Mouse (Mus musculus): ENCODE measurements around the gene Hnrnpdl. TPM values are rescaled to one million over a fixed set of nuclear protein-coding genes. Genes with fewer than 3 reads are reported as not detected.

Hnrnpdl gene
- total RNA-seq (2021) = 10 to 100 TPM; 59.4 to 70.1 TPM
- long read RNA-seq, experiment 1, transcript Hnrnpdl-207 (7 exons, 2,374 nt) = minor isoform, 8 of 69 reads
- long read RNA-seq, experiment 1, transcript Hnrnpdl-201 (9 exons, 2,149 nt) = minor isoform, 6 of 69 reads
- long read RNA-seq, experiment 1, transcript Hnrnpdl-202 (8 exons, 2,752 nt) = major isoform, 26 of 69 reads
- long read RNA-seq, experiment 1, partial matches to known transcripts = 13 of 69 reads
- long read RNA-seq, experiment 1, other reads (novel, unspliced or antisense) = 15 of 69 reads
- long read RNA-seq, experiment 2, transcript Hnrnpdl-207 (7 exons, 2,374 nt) = minor isoform, 7 of 61 reads
- long read RNA-seq, experiment 2, transcript Hnrnpdl-201 (9 exons, 2,149 nt) = minor isoform, 8 of 61 reads
- long read RNA-seq, experiment 2, transcript Hnrnpdl-202 (8 exons, 2,752 nt) = major isoform, 25 of 61 reads
- long read RNA-seq, experiment 2, partial matches to known transcripts = 15 of 61 reads
- long read RNA-seq, experiment 2, other reads (novel, unspliced or antisense) = 5 of 61 reads

DNA sequence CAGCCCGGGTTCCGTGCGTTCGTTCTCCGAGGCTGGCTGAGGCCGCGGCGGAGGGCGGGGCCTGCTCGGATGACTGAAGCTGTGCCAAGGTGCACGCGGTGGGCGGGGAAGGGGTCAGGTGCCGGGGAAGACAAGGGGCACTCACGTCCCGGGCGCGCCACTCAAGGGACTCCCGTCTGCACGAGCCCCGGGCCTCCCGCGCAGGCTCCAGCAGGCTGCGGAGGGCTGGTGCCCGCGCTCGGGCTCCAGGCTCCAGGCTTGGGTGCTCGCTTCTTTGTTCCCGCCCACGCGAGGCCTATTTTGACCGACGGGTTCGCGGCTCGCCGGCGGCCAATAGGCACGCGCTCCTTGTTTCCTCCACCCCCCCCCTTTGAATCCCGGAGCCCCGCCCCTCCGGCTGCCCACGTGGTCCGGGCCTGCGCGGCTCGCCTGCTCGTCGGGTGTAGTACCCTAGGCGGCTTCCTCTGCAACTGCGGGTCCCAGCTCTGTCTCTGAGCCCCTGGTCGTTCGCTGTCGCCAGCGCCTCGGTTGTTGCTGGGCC, at the start of gene Hnrnpdl, which contains the start of gene Enoph1:
TSS of gene Hnrnpdl (minus strand) at position 63 of the 541 bp plus-strand sequence.
TSS of gene Enoph1 (plus strand) at position 384 of the 541 bp plus-strand sequence.
- DNase-seq = peak; percentile 92

GRCm38 (mm10) chr5:100085097-100085496, 45.6 kb upstream of the Hnrnpdl start:
- DNase-seq = no peak

DNA sequence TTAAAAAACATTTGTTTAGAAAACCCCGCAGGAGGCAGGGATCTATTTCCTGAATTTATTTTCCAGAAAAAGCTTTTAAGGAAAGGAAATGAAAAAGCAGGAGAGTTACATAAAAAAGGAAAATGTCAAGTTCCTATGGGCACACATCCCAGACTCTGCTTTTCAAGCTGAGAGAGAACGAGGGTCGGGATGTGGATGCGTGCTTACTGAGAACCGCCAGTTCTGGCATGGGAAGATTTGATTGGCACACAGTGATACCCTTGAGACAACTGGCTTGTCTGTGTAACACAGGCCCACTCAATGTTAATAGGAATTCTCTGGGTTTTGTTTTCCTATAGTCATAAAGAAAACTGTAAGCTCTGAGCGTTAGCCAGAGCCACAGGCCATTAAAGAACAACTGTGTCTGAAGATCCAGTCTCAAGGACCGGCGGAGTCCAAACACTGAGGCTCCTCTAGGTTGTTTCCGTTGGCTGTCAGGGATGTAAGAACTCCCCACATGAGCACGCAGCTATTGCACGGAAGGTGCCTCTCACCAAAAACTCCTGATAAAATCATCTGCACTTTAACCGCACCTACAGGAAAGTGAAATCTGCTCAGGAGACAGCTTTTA, 44.6 kb upstream of the Hnrnpdl start:
- DNase-seq = no peak

GRCm38 (mm10) chr5:100082006-100082405, 42.5 kb upstream of the Hnrnpdl start:
- no peak for DNase-seq

GRCm38 (mm10) chr5:100079931-100080275, 40.4 kb upstream of the Hnrnpdl start:
- DNase-seq = no peak

DNA sequence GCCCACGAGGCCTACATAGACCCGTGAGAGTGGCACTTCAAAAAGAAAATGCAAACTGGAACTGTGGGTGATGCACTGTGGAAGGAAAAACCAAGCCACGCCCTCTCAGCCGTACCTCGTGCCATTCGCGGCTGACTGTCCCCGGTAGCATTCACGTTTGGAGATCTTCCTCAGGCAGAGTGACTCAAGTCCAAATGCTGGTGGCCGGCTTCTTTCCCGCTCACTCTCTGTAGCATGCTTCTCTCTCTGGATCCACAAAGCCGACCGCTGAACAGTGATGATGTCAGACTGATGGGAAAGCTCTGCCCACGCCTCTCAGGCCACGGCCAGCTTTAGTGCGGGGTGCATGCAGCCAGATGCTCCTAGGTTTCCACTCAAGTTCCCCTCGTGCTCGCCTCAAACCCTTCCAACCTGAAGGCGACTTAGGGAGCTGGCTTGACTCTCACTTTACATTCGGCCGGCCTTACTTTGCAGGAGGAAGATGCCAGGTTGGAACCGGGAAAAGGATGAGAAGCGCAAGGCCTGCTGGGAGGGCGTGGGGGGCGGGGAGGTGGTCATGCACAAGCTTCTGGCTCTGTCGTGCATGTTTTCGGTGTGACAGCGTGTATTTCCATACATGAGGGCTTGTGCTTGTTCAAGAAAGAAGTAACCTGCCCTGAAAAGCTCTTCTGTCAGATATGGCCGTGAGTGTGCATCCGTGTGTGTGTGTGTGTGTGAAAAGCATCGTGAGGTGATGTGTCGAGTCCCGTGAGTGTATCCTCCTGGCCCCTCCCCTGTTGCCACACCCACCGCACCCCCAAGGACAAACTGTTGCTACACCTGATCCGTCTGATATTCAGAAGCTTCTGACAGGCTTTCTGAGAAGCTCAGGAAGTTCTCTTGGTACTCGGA, 39.8 kb upstream of the Hnrnpdl start:
- no peak for DNase-seq

DNA sequence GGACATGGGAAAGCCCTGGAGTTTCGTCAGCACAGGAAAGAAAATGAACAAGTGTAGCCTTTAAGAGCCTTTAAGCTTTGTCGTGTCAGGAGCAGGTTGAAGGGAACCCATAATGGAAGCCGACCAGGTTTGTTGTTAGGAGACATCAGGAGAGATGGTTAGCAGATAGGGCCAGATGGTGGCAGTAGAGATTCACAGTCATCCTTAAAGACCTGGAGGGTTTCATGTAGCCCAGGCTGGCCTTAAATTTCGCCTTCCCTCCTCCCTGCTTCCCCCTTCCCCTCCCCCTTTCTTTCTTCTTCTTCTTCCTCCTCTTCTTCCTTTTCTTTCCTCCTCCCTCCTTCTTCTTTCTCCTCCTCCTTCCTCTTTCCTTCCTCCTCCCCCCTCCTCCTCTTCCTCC, 35.1 kb upstream of the Hnrnpdl start:
- no peak for DNase-seq

DNA sequence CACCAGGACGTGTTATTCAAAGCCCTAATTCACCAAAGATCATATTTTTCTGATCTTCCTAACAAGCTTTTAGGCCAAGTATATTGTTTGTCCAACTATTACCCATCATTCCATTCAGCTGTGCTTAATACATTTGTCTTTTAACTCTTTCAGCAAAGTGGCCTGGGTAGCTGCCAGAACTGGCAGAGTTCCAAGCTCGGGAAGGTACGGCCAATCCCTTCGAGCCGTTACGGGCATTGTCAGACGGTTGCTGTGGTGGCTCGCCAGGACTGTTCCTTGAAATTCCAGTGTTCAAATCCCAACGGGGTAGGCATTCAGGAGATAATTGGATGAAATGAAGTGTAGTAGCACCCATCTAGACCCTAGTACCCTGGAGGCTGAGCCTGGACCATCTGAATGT, 33.1 kb upstream of the Hnrnpdl start:
- DNase-seq = no peak

GRCm38 (mm10) chr5:100071541-100071940, 32.1 kb upstream of the Hnrnpdl start:
- DNase-seq = no peak

- peak; percentile 57 for DNase-seq
Measured at GRCm38 (mm10) chr5:100070255-100070654, 30.8 kb upstream of the Hnrnpdl start.

DNA sequence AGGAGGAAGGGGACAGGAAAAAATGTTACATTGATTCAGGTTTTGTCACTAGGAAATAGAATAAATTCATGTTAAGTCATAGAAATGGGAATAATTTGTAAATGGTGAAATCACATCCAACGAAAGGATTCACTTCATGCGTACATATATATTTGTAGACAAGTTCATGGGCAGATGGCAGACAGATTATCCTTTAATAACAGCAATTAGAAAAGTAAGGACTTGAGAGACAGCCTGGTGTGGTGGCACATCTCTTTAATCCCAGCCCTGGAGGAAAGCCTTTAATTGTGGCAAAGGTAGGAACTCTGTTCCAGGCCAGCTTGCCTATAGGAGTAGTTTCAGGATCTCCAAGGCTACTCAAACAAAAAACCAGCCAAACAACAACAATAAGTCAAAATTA, 30.1 kb upstream of the Hnrnpdl start:
- DNase-seq = no peak

GRCm38 (mm10) chr5:100067579-100067978, 28.1 kb upstream of the Hnrnpdl start:
- no peak for DNase-seq

- no peak for DNase-seq
Measured at GRCm38 (mm10) chr5:100060876-100061275, 21.4 kb upstream of the Hnrnpdl start.

- DNase-seq = no peak
Measured at GRCm38 (mm10) chr5:100059326-100059725, 19.9 kb upstream of the Hnrnpdl start.

- no peak for DNase-seq
Measured at GRCm38 (mm10) chr5:100058729-100059128, 19.3 kb upstream of the Hnrnpdl start.

DNA sequence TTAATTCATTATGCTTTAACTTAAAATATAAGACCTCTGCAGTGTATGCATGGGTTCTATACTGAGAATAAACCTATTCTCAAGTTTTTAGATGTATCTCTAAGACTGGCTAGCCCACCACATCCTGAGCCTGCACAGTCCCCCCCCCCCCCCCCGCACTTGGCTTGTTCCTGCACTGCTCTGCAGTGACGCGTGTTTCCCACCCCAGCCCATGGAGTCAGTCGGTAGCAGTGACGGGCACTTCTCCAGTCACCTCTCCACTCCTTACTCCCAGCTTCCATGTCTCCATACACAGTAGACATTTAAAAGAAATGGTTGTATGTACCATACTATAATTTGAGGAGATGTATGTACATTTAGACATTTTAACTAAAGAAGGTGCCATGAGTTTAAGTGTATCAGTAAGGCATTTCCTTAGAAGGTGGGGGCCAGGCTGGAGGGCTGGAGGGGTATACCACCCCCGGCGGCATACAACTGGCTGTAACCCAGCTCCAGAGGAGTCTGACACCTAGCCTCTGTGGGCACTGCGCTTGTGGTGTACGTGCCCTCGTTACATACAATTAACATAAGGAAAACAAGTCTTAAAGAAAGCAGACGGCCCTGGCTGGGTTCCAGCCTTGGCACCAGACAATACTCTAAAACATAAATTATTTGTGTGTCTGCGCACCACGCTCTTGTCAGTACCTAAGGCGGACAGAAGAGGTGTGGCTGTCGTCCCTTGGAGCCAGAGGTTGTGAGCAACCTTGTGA, 18.2 kb upstream of the Hnrnpdl start:
- no peak for DNase-seq

- DNase-seq = no peak
Measured at GRCm38 (mm10) chr5:100055866-100056369, 16.5 kb upstream of the Hnrnpdl start.

GRCm38 (mm10) chr5:100054807-100055547, 15.5 kb upstream of the Hnrnpdl start:
- no peak for DNase-seq

DNA sequence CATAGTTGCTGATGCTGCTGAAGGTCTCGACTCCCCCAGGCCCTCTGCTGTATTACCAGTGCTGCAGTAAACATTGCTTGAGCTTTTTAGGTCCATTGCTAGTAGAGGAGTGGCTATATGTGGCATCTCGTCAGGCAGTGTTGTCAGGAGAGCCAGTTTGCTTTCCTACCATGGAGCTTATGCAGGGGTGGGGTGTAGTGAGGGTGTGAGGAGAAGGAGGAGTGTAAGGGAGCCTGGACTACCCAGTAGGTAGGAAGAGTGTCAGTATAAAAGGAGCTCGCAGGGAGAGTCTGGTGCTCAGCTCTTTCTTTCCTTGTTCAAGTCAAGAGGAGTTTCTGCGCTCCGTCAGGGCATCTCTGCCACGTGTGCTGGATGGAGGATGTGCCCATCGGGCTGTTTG, 13.3 kb upstream of the Hnrnpdl start:
- no peak for DNase-seq

GRCm38 (mm10) chr5:100049904-100050303, 10.4 kb upstream of the Hnrnpdl start:
- no peak for DNase-seq
